Mouse (Mus musculus) monocyte, adult 2 months (primary cell): Measurements from ENCODE around the gene Ubiad1.

ENCODE experiments used
- DNase-seq, 2 experiments: peaks; one replicate each; pipeline ENCODE4 v3.0.0; 2022; ENCODE audit warnings: low spot score in 2 of 2, low read depth in 1 of 2

Gene Ubiad1

DNA sequence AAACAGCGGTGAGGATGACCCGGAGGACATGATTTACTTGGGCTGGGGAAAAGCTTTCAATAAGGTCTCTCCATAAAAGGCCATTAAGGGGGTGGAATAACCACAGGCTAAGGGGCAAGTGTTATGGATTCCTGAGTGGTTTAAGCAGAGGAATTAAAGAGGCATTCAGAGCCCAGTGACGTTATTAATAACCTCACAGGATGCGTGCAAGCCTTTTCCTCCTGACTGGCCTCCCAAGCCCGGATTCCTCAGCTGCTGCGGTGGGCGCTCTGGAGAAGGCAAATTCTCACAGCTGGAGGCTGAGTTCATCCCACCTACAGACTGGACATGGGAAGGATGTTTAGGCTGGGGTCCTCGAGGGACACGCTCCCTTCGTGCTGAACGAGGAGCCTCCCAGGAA lies 39.8 kb downstream of the Ubiad1 start:
- no peak for DNase-seq

DNA sequence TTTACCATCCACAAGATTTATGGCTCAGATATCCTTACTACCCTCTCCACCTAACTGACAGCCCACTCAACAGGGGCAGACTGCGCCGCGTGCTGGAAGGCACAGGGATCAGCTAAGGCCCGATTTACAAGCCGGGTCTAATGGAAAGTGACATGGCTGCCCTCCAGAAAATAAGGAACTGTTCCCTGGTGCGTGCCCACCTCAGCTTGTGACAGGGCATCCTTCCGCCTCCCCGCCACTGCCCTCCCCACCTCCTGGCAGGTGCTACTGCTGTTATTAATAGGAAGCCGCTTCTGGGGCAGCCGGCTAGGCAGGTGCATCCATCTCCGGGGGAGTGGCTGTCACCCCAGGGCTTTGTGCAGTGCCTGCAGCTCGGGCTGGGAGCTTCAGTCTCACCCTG lies 41.2 kb downstream of the Ubiad1 start:
- DNase-seq, result no peak

DNA sequence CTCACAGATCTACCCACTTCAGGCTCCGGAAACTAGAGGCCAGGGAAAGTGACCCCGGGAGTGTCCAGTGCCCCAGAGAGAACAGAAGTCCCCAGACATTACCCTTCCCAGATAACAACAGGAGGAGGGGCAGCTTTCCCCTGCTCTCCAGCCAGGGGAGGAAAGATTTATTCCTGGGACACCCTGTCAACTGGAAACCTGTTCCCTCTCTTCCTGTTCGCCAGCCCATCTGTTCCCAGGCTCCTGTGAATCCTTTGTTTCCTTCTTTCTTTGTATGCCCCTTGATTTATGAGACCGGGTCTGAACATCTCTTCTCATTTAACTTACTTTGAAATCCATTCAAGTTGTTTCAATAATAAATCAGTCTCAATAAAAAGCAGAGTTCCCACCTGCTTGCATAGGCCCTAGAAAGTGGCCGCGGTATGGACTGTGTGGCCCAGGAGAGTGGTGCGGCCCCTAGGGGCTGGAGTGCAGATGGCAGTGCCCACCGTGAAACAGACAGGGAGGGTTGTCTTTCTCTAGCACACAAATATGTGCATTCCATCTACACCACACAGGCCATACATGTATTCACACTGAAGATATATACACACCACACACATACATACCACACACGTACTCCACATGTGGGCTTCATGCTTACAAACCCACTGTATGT lies 45.0 kb downstream of the Ubiad1 start:
- DNase-seq, result no peak

- DNase-seq, result no peak
These were observed 46.9 kb downstream of the Ubiad1 start for GRCm38 (mm10) chr4:148397531-148398287.

DNA sequence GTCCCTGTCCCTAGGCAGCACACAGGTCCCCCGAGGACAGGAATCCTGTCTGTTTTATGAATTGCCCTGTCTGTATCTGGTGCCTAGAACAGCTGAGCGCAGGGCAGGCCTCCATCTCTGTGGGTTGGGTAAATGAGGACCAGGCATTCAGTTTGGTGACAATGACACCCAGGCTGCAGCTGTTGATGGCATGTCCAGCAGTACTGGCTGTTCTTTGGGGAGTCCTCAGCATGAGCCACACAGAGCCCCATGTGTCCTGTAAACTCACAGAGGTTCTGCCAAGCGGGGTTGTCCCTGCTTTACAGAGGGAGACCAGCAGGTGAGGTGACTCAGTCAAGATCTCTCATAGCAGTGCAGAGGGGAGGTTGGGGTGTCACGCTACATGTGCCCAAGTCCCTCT lies 47.5 kb downstream of the Ubiad1 start:
- no peak for DNase-seq

GRCm38 (mm10) chr4:148395875-148396274 lies 48.7 kb downstream of the Ubiad1 start:
- DNase-seq, result no peak

DNA sequence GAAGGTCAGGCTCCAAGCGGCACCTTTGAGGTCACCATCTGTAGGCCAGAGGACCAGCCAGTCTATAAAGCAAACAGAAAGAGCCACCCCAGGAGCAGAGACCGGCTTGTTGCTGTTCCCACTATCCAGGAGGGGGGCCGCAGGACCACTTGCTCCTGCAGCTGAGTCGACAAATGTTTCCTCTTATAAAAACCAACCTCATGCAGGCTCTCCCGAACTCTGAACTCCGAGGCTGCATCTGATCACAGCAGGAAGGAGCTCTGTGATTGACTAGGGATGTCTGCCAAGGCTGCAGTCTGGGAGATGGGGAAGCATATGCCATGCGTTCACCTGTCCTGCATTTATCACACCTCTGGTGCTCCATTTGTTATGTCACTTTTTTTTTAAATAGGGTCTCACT lies 49.4 kb downstream of the Ubiad1 start:
- no peak for DNase-seq

GRCm38 (mm10) chr4:148391714-148392310 lies 52.8 kb downstream of the Ubiad1 start:
- no peak for DNase-seq

GRCm38 (mm10) chr4:148389635-148390034 lies 54.9 kb downstream of the Ubiad1 start:
- DNase-seq, result no peak

DNA sequence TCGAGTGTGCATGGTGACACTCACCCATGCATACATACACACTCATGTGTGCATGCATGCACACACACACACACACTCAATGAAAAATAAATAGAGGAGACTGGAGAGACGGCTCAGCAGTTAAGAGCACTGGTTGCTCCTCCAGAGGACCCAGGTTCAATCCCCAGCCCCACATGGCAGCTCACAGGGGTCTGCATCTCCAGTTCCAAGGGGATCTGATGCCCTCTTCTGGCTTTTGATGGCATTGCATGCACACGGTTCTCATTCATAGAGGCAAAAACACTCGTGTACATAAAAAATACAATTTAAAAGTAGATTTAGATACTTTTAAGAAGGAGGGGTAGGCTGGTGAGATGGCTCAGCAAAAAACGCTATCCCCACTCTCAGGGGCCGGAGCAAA lies 55.5 kb downstream of the Ubiad1 start:
- DNase-seq, result no peak

DNA sequence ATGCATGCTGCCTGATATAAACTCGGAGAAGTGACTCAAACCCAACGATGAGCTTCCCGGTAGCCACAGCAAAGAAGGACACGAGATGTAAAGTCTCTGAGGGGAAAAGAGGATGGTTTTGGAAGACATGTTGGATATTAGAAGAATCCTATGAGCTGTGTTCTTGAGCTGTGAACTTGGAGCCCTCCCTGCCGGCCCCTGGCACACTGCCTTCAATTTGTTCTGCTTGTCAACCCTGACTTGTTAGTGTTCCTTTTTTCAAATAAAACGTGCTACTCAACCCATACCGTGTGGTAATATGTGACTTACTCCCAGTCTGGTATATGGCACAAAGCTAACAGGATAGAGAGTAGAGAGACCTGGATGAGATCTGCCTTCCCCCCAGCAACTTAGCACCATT lies 59.3 kb downstream of the Ubiad1 start:
- DNase-seq, result no peak
